Mouse (Mus musculus) MEL (cell line): Measurements from ENCODE around the gene Pgs1. TPM values are rescaled to one million over a fixed set of nuclear protein-coding genes. Genes with fewer than 3 reads are reported as not detected.

ENCODE experiments used
- DNase-seq: peaks from one replicate; pipeline ENCODE4 v3.0.0; 2011; ENCODE audit warnings: low read depth, low spot score
- H3K27ac ChIP-seq: 2 replicates; pipeline ENCODE4 v1.5.1; 2012; ENCODE audit warnings: low read depth, mild to moderate bottlenecking, control low read depth, low read length, moderate library complexity; ENCODE audit not compliant: control insufficient read depth
- H3K27me3 ChIP-seq, 2 experiments: fragments of 150-350 bp in 1 of 2; sonication (generic) in 1 of 2; 2 replicates each; pipeline ENCODE4 v1.6.1; 2012; ENCODE audit warnings: low read length in 2 of 2, mild to moderate bottlenecking in 2 of 2, improper control_type of control experiment in 1 of 2, moderate library complexity in 1 of 2; ENCODE audit not compliant: insufficient read depth in 2 of 2, control insufficient read depth in 1 of 2
- H3K36me3 ChIP-seq, 2 experiments: 2 replicates each; pipeline ENCODE4 v1.6.1; 2012 to 2014; ENCODE audit warnings: low read length in 2 of 2, improper control_type of control experiment in 1 of 2, inconsistent platforms in 1 of 2, mild to moderate bottlenecking in 1 of 2; ENCODE audit not compliant: insufficient read depth in 2 of 2, control insufficient read depth in 1 of 2
- H3K4me1 ChIP-seq, 2 experiments: fragments of 150-350 bp in 1 of 2; sonication (generic) in 1 of 2; 2 replicates each; pipeline ENCODE4 v1.6.1; 2012; ENCODE audit warnings: low read length in 2 of 2, improper control_type of control experiment in 1 of 2, mild to moderate bottlenecking in 1 of 2; ENCODE audit not compliant: insufficient read depth in 2 of 2, control insufficient read depth in 1 of 2
- H3K4me3 ChIP-seq, 2 experiments: fragments of 150-350 bp in 1 of 2; sonication (generic) in 1 of 2; 2 replicates each; pipeline ENCODE4 v1.5.1; 2012; ENCODE audit warnings: low read depth in 2 of 2, low read length in 2 of 2, mild to moderate bottlenecking in 2 of 2, moderate library complexity in 2 of 2, control low read depth in 1 of 2, improper control_type of control experiment in 1 of 2; ENCODE audit not compliant: control insufficient read depth in 1 of 2, insufficient read depth in 1 of 2
- H3K79me2 ChIP-seq: 2 replicates; pipeline ENCODE4 v1.6.1; 2012; ENCODE audit warnings: mild to moderate bottlenecking, low read length, moderate library complexity; ENCODE audit not compliant: control insufficient read depth, poor library complexity, insufficient read depth
- H3K9ac ChIP-seq: 2 replicates; pipeline ENCODE4 v1.6.1; 2012; ENCODE audit warnings: low read depth, mild to moderate bottlenecking, control low read depth, low read length, moderate library complexity; ENCODE audit not compliant: control insufficient read depth, poor library complexity, severe bottlenecking
- H3K9me3 ChIP-seq: fragments of 150-350 bp; sonication (generic); replicated peaks from 2 replicates; pipeline ENCODE4 v1.6.1; 2012; ENCODE audit warnings: mild to moderate bottlenecking, low read length, improper control_type of control experiment, moderate library complexity; ENCODE audit not compliant: insufficient read depth
- BHLHE40 ChIP-seq: IDR thresholded peaks from 2 replicates; pipeline ENCODE4 v1.6.1; 2012; ENCODE audit warnings: low read depth, mild to moderate bottlenecking, inconsistent platforms, low read length, improper control_type of control experiment, borderline replicate concordance
- E2F4 ChIP-seq: IDR thresholded peaks from 2 replicates; pipeline ENCODE4 v1.6.1; 2011; ENCODE audit warnings: low read depth, low read length, improper control_type of control experiment, borderline replicate concordance
- ELF1 ChIP-seq: IDR thresholded peaks from 2 replicates; pipeline ENCODE4 v1.6.1; 2014; ENCODE audit warnings: low read depth, mild to moderate bottlenecking, inconsistent platforms, low read length, improper control_type of control experiment, moderate library complexity
- EP300 ChIP-seq, 2 experiments: IDR thresholded peaks; 2 replicates each; pipeline ENCODE4 v1.6.1; 2011; ENCODE audit warnings: improper control_type of control experiment in 2 of 2, low read length in 2 of 2, low read depth in 1 of 2, mild to moderate bottlenecking in 1 of 2
- ETS1 ChIP-seq: IDR thresholded peaks from 2 replicates; pipeline ENCODE4 v1.6.1; 2012; ENCODE audit warnings: low read depth, mild to moderate bottlenecking, inconsistent platforms, low read length, improper control_type of control experiment, moderate library complexity
- GATA1 ChIP-seq: IDR thresholded peaks from 2 replicates; pipeline ENCODE4 v1.6.1; 2011; ENCODE audit warnings: low read depth, low read length, improper control_type of control experiment
- JUND ChIP-seq: IDR thresholded peaks from 2 replicates; pipeline ENCODE4 v1.6.1; 2011; ENCODE audit warnings: low read depth, mild to moderate bottlenecking, improper control_type of control experiment, low read length
- KAT2A ChIP-seq: conservative IDR thresholded peaks from 2 replicates; pipeline ENCODE4 v1.6.1; 2012; ENCODE audit warnings: low read depth, low read length, improper control_type of control experiment, inconsistent platforms
- MAX ChIP-seq: IDR thresholded peaks from 2 replicates; pipeline ENCODE4 v1.6.1; 2011; ENCODE audit warnings: low read length, improper control_type of control experiment
- MEF2A ChIP-seq: IDR thresholded peaks from 2 replicates; pipeline ENCODE4 v1.6.1; 2014; ENCODE audit warnings: low read depth, mild to moderate bottlenecking, inconsistent platforms, low read length, improper control_type of control experiment; ENCODE audit not compliant: poor library complexity, insufficient replicate concordance, severe bottlenecking; ENCODE audit errors: extremely low read depth
- MXI1 ChIP-seq: IDR thresholded peaks from 2 replicates; pipeline ENCODE4 v1.6.1; 2011; ENCODE audit warnings: mild to moderate bottlenecking, low read depth, low read length, improper control_type of control experiment
- NRF1 ChIP-seq: IDR thresholded peaks from 2 replicates; pipeline ENCODE4 v1.6.1; 2014; ENCODE audit warnings: low read depth, mild to moderate bottlenecking, inconsistent platforms, low read length, improper control_type of control experiment, moderate library complexity; ENCODE audit not compliant: poor library complexity, insufficient read depth, severe bottlenecking
- POLR2A ChIP-seq, 2 experiments: IDR thresholded peaks; 2 replicates each; pipeline ENCODE4 v1.6.1; 2011 to 2012; ENCODE audit warnings: low read length in 2 of 2, mild to moderate bottlenecking in 2 of 2, control low read depth in 1 of 2, improper control_type of control experiment in 1 of 2, low read depth in 1 of 2, moderate library complexity in 1 of 2; ENCODE audit not compliant: control insufficient read depth in 1 of 2, insufficient read depth in 1 of 2, poor library complexity in 1 of 2
- POLR2AphosphoS5 ChIP-seq: IDR thresholded peaks from 2 replicates; pipeline ENCODE4 v1.6.1; 2012; ENCODE audit warnings: low read depth, borderline replicate concordance, mild to moderate bottlenecking, inconsistent platforms, low read length, moderate library complexity, mixed read lengths
- RAD21 ChIP-seq: IDR thresholded peaks from 2 replicates; pipeline ENCODE4 v1.6.1; 2011; ENCODE audit warnings: mild to moderate bottlenecking, low read depth, low read length, improper control_type of control experiment
- SIN3A ChIP-seq: IDR thresholded peaks from 2 replicates; pipeline ENCODE4 v1.6.1; 2012; ENCODE audit warnings: low read length, improper control_type of control experiment, inconsistent platforms
- SMC3 ChIP-seq: IDR thresholded peaks from 2 replicates; pipeline ENCODE4 v1.6.1; 2011; ENCODE audit warnings: low read depth, low read length, improper control_type of control experiment
- TAL1 ChIP-seq: IDR thresholded peaks from 2 replicates; pipeline ENCODE4 v1.6.1; 2012; ENCODE audit warnings: mild to moderate bottlenecking, inconsistent platforms, low read length, moderate library complexity, mixed read lengths
- TBP ChIP-seq: IDR thresholded peaks from 2 replicates; pipeline ENCODE4 v1.8.0; 2011; ENCODE audit warnings: low read depth, low read length, improper control_type of control experiment
- TCF12 ChIP-seq: IDR thresholded peaks from 2 replicates; pipeline ENCODE4 v1.6.1; 2014; ENCODE audit warnings: low read depth, mild to moderate bottlenecking, inconsistent platforms, low read length, improper control_type of control experiment, moderate library complexity
- USF2 ChIP-seq, 2 experiments: IDR thresholded peaks; 2 replicates each; pipeline ENCODE4 v1.6.1; 2011 to 2012; ENCODE audit warnings: improper control_type of control experiment in 2 of 2, low read length in 2 of 2, borderline replicate concordance in 1 of 2, inconsistent platforms in 1 of 2, low read depth in 1 of 2, mild to moderate bottlenecking in 1 of 2; ENCODE audit not compliant: insufficient read depth in 1 of 2
- ZKSCAN1 ChIP-seq: IDR thresholded peaks from 2 replicates; pipeline ENCODE4 v1.6.1; 2012; ENCODE audit warnings: low read depth, mild to moderate bottlenecking, inconsistent platforms, low read length, improper control_type of control experiment, moderate library complexity
- ZMIZ1 ChIP-seq: IDR thresholded peaks from 2 replicates; pipeline ENCODE4 v1.6.1; 2012; ENCODE audit warnings: low read depth, mild to moderate bottlenecking, inconsistent platforms, low read length, improper control_type of control experiment, moderate library complexity
- ZNF384 ChIP-seq: IDR thresholded peaks from 2 replicates; pipeline ENCODE4 v1.6.1; 2012; ENCODE audit warnings: low read depth, mild to moderate bottlenecking, inconsistent platforms, low read length, improper control_type of control experiment
- polyA plus RNA-seq, 2 experiments: library from polyadenylated mRNA; stranded (reverse) in 1 of 2; unstranded in 1 of 2; fragments of >175 nt in 1 of 2; fragments of >200 nt in 1 of 2; gene quantifications; 2 replicates each; pipeline versions ENCODE4 v1.2.1 to v1.2.4; 2012; ENCODE audit warnings: low replicate concordance in 2 of 2, low read depth in 1 of 2; ENCODE audit not compliant: insufficient read length in 2 of 2, insufficient read depth in 1 of 2, missing spikeins in 1 of 2
- total RNA-seq: library from RNA; depleted of rRNA; stranded (reverse); fragments of 300-350 nt; gene quantifications from 2 replicates; pipeline ENCODE4 v1.2.3, GENCODE M21; 2012

The Pgs1 gene
- total and polyA plus RNA-seq, 3 experiments: 48.6 to 61.6 TPM; not detected in 1

GRCm38 (mm10) chr11:117941325-117941834 is 44.7 kb upstream of the Pgs1 start:
- H3K9ac ChIP-seq: no peak overlapping the region
- no peak for TF ChIP-seq ELF1
- no peak for TF ChIP-seq SIN3A
- TF ChIP-seq MEF2A: no peak
- TF ChIP-seq NRF1: no peak
- TF ChIP-seq E2F4: no peak
- TF ChIP-seq POLR2AphosphoS5: no peak
- TF ChIP-seq GATA1: no peak
- no peak for TF ChIP-seq USF2 (IDR thresholded peaks at IDR 0.05; ENCODE audit: borderline replicate concordance in 1 of 2, insufficient read depth in 1 of 2, low read depth in 1 of 2, low read length in 2 of 2)
- TF ChIP-seq EP300 (IDR thresholded peaks at IDR 0.05; ENCODE audit: low read depth in 1 of 2, low read length in 2 of 2): no peak
- TF ChIP-seq TBP: no peak
- TF ChIP-seq ETS1: no peak
- no peak for TF ChIP-seq TCF12
- no peaks in the 10 kb centered on the region for H3K36me3 ChIP-seq
- no peak overlapping the region for H3K4me3 ChIP-seq
- H3K4me1 ChIP-seq: no peaks in the 10 kb centered on the region
- no peaks in the 10 kb centered on the region for H3K9me3 ChIP-seq
- no peak for DNase-seq
- H3K79me2 ChIP-seq: no peaks in the 10 kb centered on the region
- no peak overlapping the region for H3K27ac ChIP-seq
- peaks cover 0 to 18% of the 10 kb centered on the region in 2 experiments; a peak in 3 of 4 replicates for H3K27me3 ChIP-seq

- H3K4me1 ChIP-seq: no peaks in the 10 kb centered on the region
- peaks cover 0 to 15% of the 10 kb centered on the region in 2 experiments; a peak in 3 of 4 replicates for H3K27me3 ChIP-seq
- no peak for TF ChIP-seq TAL1
- no peak for TF ChIP-seq SIN3A
- no peak for TF ChIP-seq RAD21
- no peak for TF ChIP-seq SMC3
- TF ChIP-seq MXI1: no peak
- no peak for TF ChIP-seq TCF12
- TF ChIP-seq POLR2A (IDR thresholded peaks at IDR 0.05; ENCODE audit: control insufficient read depth in 1 of 2, insufficient read depth in 1 of 2, low read depth in 1 of 2, low read length in 2 of 2, poor library complexity in 1 of 2): no peak
- TF ChIP-seq ETS1: no peak
- no peak for TF ChIP-seq MAX
- TF ChIP-seq ELF1: no peak
- TF ChIP-seq JUND: no peak
- TF ChIP-seq BHLHE40: no peak
- TF ChIP-seq ZKSCAN1: no peak
- TF ChIP-seq ZNF384: no peak
- no peak for TF ChIP-seq ZMIZ1
- TF ChIP-seq KAT2A: no peak
- no peaks in the 10 kb centered on the region for H3K9me3 ChIP-seq
- no peaks in the 10 kb centered on the region for H3K36me3 ChIP-seq
- DNase-seq: no peak
- H3K27ac ChIP-seq: no peak overlapping the region
- no peak overlapping the region for H3K9ac ChIP-seq
- no peak overlapping the region for H3K4me3 ChIP-seq
- no peaks in the 10 kb centered on the region for H3K79me2 ChIP-seq
Measured at GRCm38 (mm10) chr11:117941848-117942247, 44.2 kb upstream of the Pgs1 start.
